Mouse (Mus musculus): Measurements from ENCODE around the gene Inpp5e. TPM values are rescaled to one million over a fixed set of nuclear protein-coding genes. Genes with fewer than 3 reads are reported as not detected.
"Not testable (repeated sequence)": the region's sequence is repeated elsewhere in the genome, so short reads cannot be mapped to it uniquely, and the experiment has no call there.

The Inpp5e gene
- polyA plus RNA-seq, 1 experiment from 2014 or later = 24.0 TPM

- peak within 1 kb of the TSS; percentile 96 for H3K4me3 ChIP-seq (ENCODE audit: low read depth, low read length)
- H3K27me3 ChIP-seq (ENCODE audit: control insufficient read depth, insufficient read depth, low read length) = no peaks in the 10 kb centered on the region
- peaks cover 9% of the 10 kb centered on the region; the same call in 1 of the 2 replicates for H3K4me1 ChIP-seq (ENCODE audit: control insufficient read depth, insufficient read depth, low read length)
- peak within 1 kb of the TSS; percentile 93 for H3K4me2 ChIP-seq (replicated peaks; ENCODE audit: low read depth, low read length)
- WGBS = under 1% methylated on average over 55 of the region's 60 CpGs
- peaks cover 69% of the 10 kb centered on the region for H3K36me3 ChIP-seq (ENCODE audit: control insufficient read depth, insufficient read depth, low read length)
- peak within 1 kb of the TSS; percentile 78 for H3K9ac ChIP-seq (replicated peaks; ENCODE audit: low read depth, low read length)
- H3K9me3 ChIP-seq (ENCODE audit: control insufficient read depth, low read depth, low read length) = no peaks in the 10 kb centered on the region
- peak; percentile 88 for ATAC-seq (ENCODE audit: insufficient number of reproducible peaks, insufficient read depth, low FRiP score, low read depth)
- peak within 1 kb of the TSS; percentile 24; the same call in 1 of the 2 replicates for H3K27ac ChIP-seq (ENCODE audit: low read length)
Measured at GRCm38 (mm10) chr2:26389154-26389690, 19.8 kb downstream of the Inpp5e start, which contains the start of the genes Entr1 and Pmpca. Gene Entr1 (minus strand): TSS chr2:26389316. Gene Pmpca (plus strand): TSS chr2:26389339.

GRCm38 (mm10) chr2:26388682-26389153 is 20.3 kb downstream of the Inpp5e start:
- peak overlapping the region; percentile 96 for H3K4me3 ChIP-seq (ENCODE audit: low read depth, low read length)
- H3K9ac ChIP-seq (replicated peaks; ENCODE audit: low read depth, low read length) = peak overlapping the region; percentile 78
- peaks cover 9% of the 10 kb centered on the region; the same call in 1 of the 2 replicates for H3K4me1 ChIP-seq (ENCODE audit: control insufficient read depth, insufficient read depth, low read length)
- no peaks in the 10 kb centered on the region for H3K27me3 ChIP-seq (ENCODE audit: control insufficient read depth, insufficient read depth, low read length)
- peak overlapping the region; percentile 24; the same call in 1 of the 2 replicates for H3K27ac ChIP-seq (ENCODE audit: low read length)
- under 1% methylated on average over 45 of the region's 45 CpGs for WGBS
- peak; percentile 46 for ATAC-seq (ENCODE audit: insufficient number of reproducible peaks, insufficient read depth, low FRiP score, low read depth)
- H3K9me3 ChIP-seq (ENCODE audit: control insufficient read depth, low read depth, low read length) = no peaks in the 10 kb centered on the region
- H3K4me2 ChIP-seq (replicated peaks; ENCODE audit: low read depth, low read length) = peak overlapping the region; percentile 93
- H3K36me3 ChIP-seq (ENCODE audit: control insufficient read depth, insufficient read depth, low read length) = peaks cover 67% of the 10 kb centered on the region

- H3K4me1 ChIP-seq (ENCODE audit: control insufficient read depth, insufficient read depth, low read length) = peaks cover 9% of the 10 kb centered on the region; the same call in 1 of the 2 replicates
- H3K4me2 ChIP-seq (replicated peaks; ENCODE audit: low read depth, low read length) = peak overlapping the region; percentile 93; the same call in 1 of the 2 replicates
- H3K9me3 ChIP-seq (ENCODE audit: control insufficient read depth, low read depth, low read length) = no peaks in the 10 kb centered on the region
- peaks cover 64% of the 10 kb centered on the region for H3K36me3 ChIP-seq (ENCODE audit: control insufficient read depth, insufficient read depth, low read length)
- no peak overlapping the region for H3K9ac ChIP-seq (replicated peaks; ENCODE audit: low read depth, low read length)
- H3K27ac ChIP-seq (ENCODE audit: low read length) = no peak overlapping the region
- ATAC-seq (ENCODE audit: insufficient number of reproducible peaks, insufficient read depth, low FRiP score, low read depth) = no peak
- H3K4me3 ChIP-seq (ENCODE audit: low read depth, low read length) = peak overlapping the region; percentile 96; the same call in 1 of the 2 replicates
- no peaks in the 10 kb centered on the region for H3K27me3 ChIP-seq (ENCODE audit: control insufficient read depth, insufficient read depth, low read length)
- WGBS = 91% methylated on average over 3 of the region's 3 CpGs
Measured at GRCm38 (mm10) chr2:26387713-26388112, 21.3 kb downstream of the Inpp5e start.

GRCm38 (mm10) chr2:26380871-26381270 is 28.1 kb downstream of the Inpp5e start:
- 28% methylated on average over 6 of the region's 6 CpGs for WGBS
- not testable (repeated sequence) for H3K4me1 ChIP-seq (ENCODE audit: control insufficient read depth, insufficient read depth, low read length); H3K27ac ChIP-seq (ENCODE audit: low read length); H3K27me3 ChIP-seq (ENCODE audit: control insufficient read depth, insufficient read depth, low read length); ATAC-seq (ENCODE audit: insufficient number of reproducible peaks, insufficient read depth, low FRiP score, low read depth); H3K9me3 ChIP-seq (ENCODE audit: control insufficient read depth, low read depth, low read length)
- Histone ChIP-seq H3K9ac (replicated peaks; ENCODE audit: low read depth, low read length) (peak overlapping the region; percentile 78; the same call in 1 of the 2 replicates), H3K36me3 (ENCODE audit: control insufficient read depth, insufficient read depth, low read length) (peaks cover 50% of the 10 kb centered on the region), H3K4me3 (ENCODE audit: low read depth, low read length) (peak overlapping the region; percentile 89), H3K4me2 (replicated peaks; ENCODE audit: low read depth, low read length) (peak overlapping the region; percentile 67)

- H3K4me1 ChIP-seq (ENCODE audit: control insufficient read depth, insufficient read depth, low read length) = peaks cover 4% of the 10 kb centered on the region; the same call in 1 of the 2 replicates
- H3K27me3 ChIP-seq (ENCODE audit: control insufficient read depth, insufficient read depth, low read length) = no peaks in the 10 kb centered on the region
- H3K27ac ChIP-seq (ENCODE audit: low read length) = peak within 1 kb of the TSS; percentile 17; the same call in 1 of the 2 replicates
- under 1% methylated on average over 38 of the region's 38 CpGs for WGBS
- no peaks in the 10 kb centered on the region for H3K9me3 ChIP-seq (ENCODE audit: control insufficient read depth, low read depth, low read length)
- H3K4me2 ChIP-seq (replicated peaks; ENCODE audit: low read depth, low read length) = peak within 1 kb of the TSS; percentile 67
- peak; percentile 95 for ATAC-seq (ENCODE audit: insufficient number of reproducible peaks, insufficient read depth, low FRiP score, low read depth)
- peak within 1 kb of the TSS; percentile 89 for H3K4me3 ChIP-seq (ENCODE audit: low read depth, low read length)
- peak within 1 kb of the TSS; percentile 78 for H3K9ac ChIP-seq (replicated peaks; ENCODE audit: low read depth, low read length)
- H3K36me3 ChIP-seq (ENCODE audit: control insufficient read depth, insufficient read depth, low read length) = peaks cover 49% of the 10 kb centered on the region
Measured at GRCm38 (mm10) chr2:26380131-26380771, 28.8 kb downstream of the Inpp5e start, which contains the start of gene Snapc4. Gene Snapc4 (minus strand): TSS chr2:26380653.

GRCm38 (mm10) chr2:26372396-26372795 is 36.6 kb downstream of the Inpp5e start:
- Histone ChIP-seq H3K9ac (replicated peaks; ENCODE audit: low read depth, low read length) (no peak overlapping the region), H3K27me3 (ENCODE audit: control insufficient read depth, insufficient read depth, low read length) (no peaks in the 10 kb centered on the region), H3K4me2 (replicated peaks; ENCODE audit: low read depth, low read length) (no peak overlapping the region), H3K4me1 (ENCODE audit: control insufficient read depth, insufficient read depth, low read length) (no peaks in the 10 kb centered on the region), H3K27ac (ENCODE audit: low read length) (no peak overlapping the region), H3K4me3 (ENCODE audit: low read depth, low read length) (no peak overlapping the region), H3K9me3 (ENCODE audit: control insufficient read depth, low read depth, low read length) (no peaks in the 10 kb centered on the region), H3K36me3 (ENCODE audit: control insufficient read depth, insufficient read depth, low read length) (peaks cover 77% of the 10 kb centered on the region)
- ATAC-seq (ENCODE audit: insufficient number of reproducible peaks, insufficient read depth, low FRiP score, low read depth) = no peak
- WGBS = 95% methylated on average over 8 of the region's 8 CpGs

GRCm38 (mm10) chr2:26368572-26368971 is 40.4 kb downstream of the Inpp5e start:
- H3K27me3 ChIP-seq (ENCODE audit: control insufficient read depth, insufficient read depth, low read length) = no peaks in the 10 kb centered on the region
- no peaks in the 10 kb centered on the region for H3K9me3 ChIP-seq (ENCODE audit: control insufficient read depth, low read depth, low read length)
- peaks cover 3% of the 10 kb centered on the region; the same call in 1 of the 2 replicates for H3K4me1 ChIP-seq (ENCODE audit: control insufficient read depth, insufficient read depth, low read length)
- WGBS = 88% methylated on average over 1 of the region's 1 CpGs
- no peak overlapping the region for H3K9ac ChIP-seq (replicated peaks; ENCODE audit: low read depth, low read length)
- H3K36me3 ChIP-seq (ENCODE audit: control insufficient read depth, insufficient read depth, low read length) = peaks cover 86% of the 10 kb centered on the region
- ATAC-seq (ENCODE audit: insufficient number of reproducible peaks, insufficient read depth, low FRiP score, low read depth) = no peak
- H3K4me3 ChIP-seq (ENCODE audit: low read depth, low read length) = no peak overlapping the region
- H3K27ac ChIP-seq (ENCODE audit: low read length) = no peak overlapping the region
- no peak overlapping the region for H3K4me2 ChIP-seq (replicated peaks; ENCODE audit: low read depth, low read length)

- Histone ChIP-seq H3K27ac (ENCODE audit: low read length) (no peak overlapping the region), H3K4me2 (replicated peaks; ENCODE audit: low read depth, low read length) (no peak overlapping the region), H3K9ac (replicated peaks; ENCODE audit: low read depth, low read length) (no peak overlapping the region), H3K4me3 (ENCODE audit: low read depth, low read length) (no peak overlapping the region), H3K36me3 (ENCODE audit: control insufficient read depth, insufficient read depth, low read length) (peaks cover 82% of the 10 kb centered on the region), H3K4me1 (ENCODE audit: control insufficient read depth, insufficient read depth, low read length) (peaks cover 3% of the 10 kb centered on the region; the same call in 1 of the 2 replicates), H3K27me3 (ENCODE audit: control insufficient read depth, insufficient read depth, low read length) (no peaks in the 10 kb centered on the region), H3K9me3 (ENCODE audit: control insufficient read depth, low read depth, low read length) (no peaks in the 10 kb centered on the region)
- ATAC-seq (ENCODE audit: insufficient number of reproducible peaks, insufficient read depth, low FRiP score, low read depth) = no peak
- 92% methylated on average over 6 of the region's 6 CpGs for WGBS
Measured at GRCm38 (mm10) chr2:26367911-26368310, 41.1 kb downstream of the Inpp5e start.

All from stomach, embryonic 14.5 days (tissue).